Mouse (Mus musculus): ENCODE data around the gene 1700025C18Rik.
A peak's percentile ranks its signal among the peaks of the same experiment; 100 is the strongest.

Gene 1700025C18Rik

GRCm38 (mm10) chr2:165090650-165091049, at the start of gene 1700025C18Rik:
1700025C18Rik (minus strand) TSS chr2:165090750.
- DNase-seq = no peak

GRCm38 (mm10) chr2:165136049-165136448, 45.5 kb upstream of the 1700025C18Rik start:
- no peak for DNase-seq

- no peak for DNase-seq
These were observed 43.0 kb upstream of the 1700025C18Rik start for GRCm38 (mm10) chr2:165133566-165133965.

- no peak for DNase-seq
These were observed 40.9 kb upstream of the 1700025C18Rik start for GRCm38 (mm10) chr2:165131428-165131827.

GRCm38 (mm10) chr2:165129189-165129588, 38.6 kb upstream of the 1700025C18Rik start:
- no peak for DNase-seq

GRCm38 (mm10) chr2:165126896-165127562, 36.5 kb upstream of the 1700025C18Rik start:
- DNase-seq = no peak

- DNase-seq = no peak
These were observed 30.8 kb upstream of the 1700025C18Rik start for GRCm38 (mm10) chr2:165121206-165121840.

GRCm38 (mm10) chr2:165120765-165121164, 30.2 kb upstream of the 1700025C18Rik start:
- no peak for DNase-seq

GRCm38 (mm10) chr2:165113733-165114132, 23.2 kb upstream of the 1700025C18Rik start:
- no peak for DNase-seq

GRCm38 (mm10) chr2:165112149-165112548, 21.6 kb upstream of the 1700025C18Rik start:
- peak; percentile 69 for DNase-seq

- DNase-seq = no peak
These were observed 16.0 kb upstream of the 1700025C18Rik start for GRCm38 (mm10) chr2:165106585-165106984.

- DNase-seq = no peak
These were observed 15.0 kb upstream of the 1700025C18Rik start for GRCm38 (mm10) chr2:165105513-165106079.

- no peak for DNase-seq
These were observed 12.4 kb upstream of the 1700025C18Rik start for GRCm38 (mm10) chr2:165102920-165103319.

GRCm38 (mm10) chr2:165100749-165101148, 10.2 kb upstream of the 1700025C18Rik start:
- no peak for DNase-seq

- no peak for DNase-seq
These were observed 8.3 kb upstream of the 1700025C18Rik start for GRCm38 (mm10) chr2:165098861-165099260.

GRCm38 (mm10) chr2:165096367-165096766, 5.8 kb upstream of the 1700025C18Rik start:
- DNase-seq = no peak

- no peak for DNase-seq
These were observed 1.8 kb upstream of the 1700025C18Rik start for GRCm38 (mm10) chr2:165092393-165092792.

GRCm38 (mm10) chr2:165091433-165091965, 949 bp upstream of the 1700025C18Rik start:
- no peak for DNase-seq

- no peak for DNase-seq
These were observed 1.1 kb downstream of the 1700025C18Rik start for GRCm38 (mm10) chr2:165089470-165089869.

- no peak for DNase-seq
These were observed 3.9 kb downstream of the 1700025C18Rik start for GRCm38 (mm10) chr2:165086634-165087033.

- no peak for DNase-seq
These were observed 9.3 kb downstream of the 1700025C18Rik start for GRCm38 (mm10) chr2:165081257-165081656.

- no peak for DNase-seq
These were observed 9.9 kb downstream of the 1700025C18Rik start for GRCm38 (mm10) chr2:165080657-165081056.

GRCm38 (mm10) chr2:165078605-165079004, 11.9 kb downstream of the 1700025C18Rik start:
- DNase-seq = no peak

- no peak for DNase-seq
These were observed 12.5 kb downstream of the 1700025C18Rik start for GRCm38 (mm10) chr2:165078045-165078444.

Measured in cerebellum, adult 9-11 months (tissue).